ENCODE assay signal across 8 mouse cellular contexts in genomic region chr3:96904393-96904792, GRCm38 (mm10). TPM values are rescaled to one million over a fixed set of nuclear protein-coding genes. Genes with fewer than 3 reads are reported as not detected.
DNase-seq lines count a peak whose midpoint lies in the region; ATAC-seq lines count a peak whose summit lies in the region.

Gja5 (plus strand) TSS chr3:96904693.

- no peaks in the 10 kb centered on the region for H3K9me3 ChIP-seq in embryonic facial prominence, embryonic 10.5 days
- no peaks in the 10 kb centered on the region for H3K9me3 ChIP-seq in midbrain, embryonic 11.5 days (ENCODE audit: control insufficient read depth, low read length)

- H3K36me3 ChIP-seq in embryonic facial prominence, embryonic 10.5 days (replicated peaks) = no peaks in the 10 kb centered on the region
- no peaks in the 10 kb centered on the region for H3K36me3 ChIP-seq in midbrain, embryonic 11.5 days (ENCODE audit: control insufficient read depth, insufficient read depth, low read length)

- peak within 1 kb of the TSS; percentile 86 for H3K27ac ChIP-seq in embryonic facial prominence, embryonic 10.5 days (replicated peaks)
- H3K27ac ChIP-seq in midbrain, embryonic 11.5 days (ENCODE audit: low read depth, low read length) = no peak within 1 kb of the TSS

- peak within 1 kb of the TSS; percentile 68 for H3K4me2 ChIP-seq in midbrain, embryonic 11.5 days

- no peak for DNase-seq in frontal cortex, postnatal 36 days (ENCODE audit: low spot score in 2 of 2)
- DNase-seq in embryonic facial prominence, embryonic 10.5 days (ENCODE audit: low spot score) = no peak
- DNase-seq in heart, postnatal 36 days = no peak
- no peak for DNase-seq in midbrain, embryonic 11.5 days (ENCODE audit: low spot score, missing footprints)
- DNase-seq in right cerebral cortex, postnatal 4 days = no peak
- DNase-seq in gastrocnemius, adult 18-20 months (ENCODE audit: low spot score) = no peak
- DNase-seq in right cerebral cortex, adult 2 months (ENCODE audit: low spot score in 2 of 2) = no peak

- ATAC-seq in frontal cortex, adult (ENCODE audit: low TSS enrichment) = peak; percentile 28
- 0 out of 2 replicates have a peak, but pooled peaks have one; percentile 4 for ATAC-seq in midbrain, embryonic 11.5 days (ENCODE audit: low FRiP score)

- 0 out of 2 replicates have a peak, but pooled peaks cover 10% of the 10 kb centered on the region for H3K27me3 ChIP-seq in embryonic facial prominence, embryonic 10.5 days (replicated peaks; ENCODE audit: low read depth, poor library complexity, severe bottlenecking)
- no peaks in the 10 kb centered on the region for H3K27me3 ChIP-seq in midbrain, embryonic 11.5 days (ENCODE audit: control insufficient read depth, insufficient read depth, low read length)

- intact Hi-C loops in heart, postnatal 36 days (cut with DNase I) = loop anchor here (5.0 kb wide), 1 partner anchor 162 kb away; no protein-coding TSS in a partner anchor

- H3K4me3 ChIP-seq in embryonic facial prominence, embryonic 10.5 days = peak within 1 kb of the TSS; percentile 98
- H3K4me3 ChIP-seq in midbrain, embryonic 11.5 days (ENCODE audit: low read depth, low read length) = peak within 1 kb of the TSS; percentile 99

- H3K9ac ChIP-seq in midbrain, embryonic 11.5 days (ENCODE audit: low read length) = peak within 1 kb of the TSS; percentile 89

- WGBS in embryonic facial prominence, embryonic 10.5 days = 15% methylated on average over 14 of the region's 14 CpGs
- WGBS in midbrain, embryonic 11.5 days = 16% methylated on average over 14 of the region's 14 CpGs

- H3K4me1 ChIP-seq in embryonic facial prominence, embryonic 10.5 days = peaks cover 7% of the 10 kb centered on the region
- peaks cover 5% of the 10 kb centered on the region for H3K4me1 ChIP-seq in midbrain, embryonic 11.5 days (ENCODE audit: control insufficient read depth, insufficient read depth, low read length)

RNA-seq across cellular contexts. Expression of gene Gja5, which starts in this region (rescaled TPM):
- 9.4 and 9.6 TPM in 2 replicates for polyA plus RNA-seq in embryonic facial prominence, embryonic 10.5 days (2016; fragmentation: Nextera tagmentation; extraction: Ambion mirVana)
- 10 to 100 TPM; 11.8 to 16.8 TPM for total RNA-seq in heart, postnatal 36 days (2021)
- polyA plus RNA-seq in midbrain, embryonic 11.5 days (2014; fragmentation: Nextera tagmentation; extraction: Ambion mirVana) = 3.1 and 3.8 TPM in 2 replicates
- 1 to 10 TPM; 1.7 to 2.8 TPM for total RNA-seq in gastrocnemius, adult 18-20 months (2021)
